Mouse (Mus musculus): ENCODE data around the gene Hnrnph3.

- no peak for TF ChIP-seq CTCF (IDR thresholded peaks at IDR 0.05)
- no peak for TF ChIP-seq EP300 (IDR thresholded peaks at IDR 0.05)
These were observed 29.0 kb upstream of the Hnrnph3 start for GRCm38 (mm10) chr10:63053007-63053406.

Data from lung, postnatal 0 days (tissue).